Mouse (Mus musculus): ENCODE data around the gene Rad51b. TPM values are rescaled to one million over a fixed set of nuclear protein-coding genes. Genes with fewer than 3 reads are reported as not detected.
A peak's percentile ranks its signal among the peaks of the same experiment; 100 is the strongest.

The Rad51b gene
- polyA plus RNA-seq, 1 experiment from 2014 or later, result 3.3 TPM

DNA sequence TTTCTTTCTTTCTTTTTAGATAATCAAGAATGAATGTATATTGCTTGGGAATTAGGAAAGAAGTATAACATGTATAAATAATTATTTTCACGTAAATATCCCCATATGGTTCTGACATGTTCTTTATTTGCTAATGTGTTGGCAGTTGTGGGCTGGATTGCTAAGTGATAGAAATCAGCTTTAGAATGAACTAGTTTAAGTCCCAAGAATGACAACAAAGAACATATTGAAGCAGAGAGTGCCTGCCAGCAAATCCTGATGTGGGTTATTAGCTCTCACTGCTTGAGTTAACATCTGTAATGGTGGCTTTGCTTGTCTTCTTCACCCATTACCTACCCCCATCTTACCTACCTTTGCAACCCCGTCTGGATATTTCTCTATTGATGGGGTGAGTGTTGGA is 111.6 kb downstream of the Rad51b start:
- Histone ChIP-seq H3K27me3 (no peaks in the 10 kb centered on the region), H3K4me2 (no peak overlapping the region), H3K4me1 (replicated peaks) (peaks cover 7% of the 10 kb centered on the region), H3K36me3 (no peaks in the 10 kb centered on the region), H3K9ac (no peak overlapping the region), H3K27ac (no peak overlapping the region), H3K4me3 (no peak overlapping the region), H3K9me3 (replicated peaks) (no peaks in the 10 kb centered on the region)
- no peak for ATAC-seq (replicated peaks; ENCODE audit: insufficient number of reproducible peaks, insufficient read depth, low FRiP score, low read depth)
- WGBS, result 84% methylated on average over 2 of the region's 2 CpGs

DNA sequence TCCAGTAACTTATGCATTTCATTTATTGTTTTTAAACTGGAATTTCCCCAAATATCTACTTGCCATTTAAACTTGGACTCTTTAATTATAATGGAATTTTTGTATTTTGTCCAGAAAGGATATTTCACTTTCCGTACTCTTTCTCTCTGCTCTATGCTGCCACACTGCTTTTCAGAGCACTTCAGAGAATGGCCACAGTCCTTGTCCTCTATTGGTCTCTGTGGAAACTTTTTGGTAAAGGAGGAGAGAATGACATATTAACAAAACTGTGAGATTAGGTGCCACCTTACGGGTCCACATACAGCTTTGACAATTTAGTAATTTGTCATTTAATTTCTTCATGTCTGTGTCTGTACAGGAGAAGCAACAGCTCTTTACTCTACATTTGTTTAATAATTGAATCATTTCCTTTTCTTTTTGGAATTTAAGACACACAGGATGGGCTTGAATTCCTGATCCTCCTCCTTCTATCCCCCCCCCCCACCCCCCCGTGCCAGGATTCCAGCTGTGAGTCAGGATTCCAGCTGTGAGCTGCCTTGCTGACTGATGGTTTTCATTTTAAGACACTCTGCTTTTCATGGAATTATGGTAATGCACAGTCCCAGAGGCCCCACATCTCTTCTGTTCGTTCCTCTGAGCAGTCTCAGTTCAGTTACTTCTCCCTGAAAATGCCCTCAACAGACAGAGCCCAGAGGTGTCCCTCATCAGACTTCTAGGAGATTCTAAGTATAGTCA is 112.2 kb downstream of the Rad51b start:
- Histone ChIP-seq H3K4me1 (replicated peaks) (peaks cover 7% of the 10 kb centered on the region), H3K4me3 (no peak overlapping the region), H3K4me2 (no peak overlapping the region), H3K27ac (no peak overlapping the region), H3K27me3 (no peaks in the 10 kb centered on the region), H3K36me3 (no peaks in the 10 kb centered on the region), H3K9me3 (replicated peaks) (no peaks in the 10 kb centered on the region), H3K9ac (no peak overlapping the region)
- WGBS, result 54% methylated on average over 4 of the region's 4 CpGs
- no peak for ATAC-seq (replicated peaks; ENCODE audit: insufficient number of reproducible peaks, insufficient read depth, low FRiP score, low read depth)

DNA sequence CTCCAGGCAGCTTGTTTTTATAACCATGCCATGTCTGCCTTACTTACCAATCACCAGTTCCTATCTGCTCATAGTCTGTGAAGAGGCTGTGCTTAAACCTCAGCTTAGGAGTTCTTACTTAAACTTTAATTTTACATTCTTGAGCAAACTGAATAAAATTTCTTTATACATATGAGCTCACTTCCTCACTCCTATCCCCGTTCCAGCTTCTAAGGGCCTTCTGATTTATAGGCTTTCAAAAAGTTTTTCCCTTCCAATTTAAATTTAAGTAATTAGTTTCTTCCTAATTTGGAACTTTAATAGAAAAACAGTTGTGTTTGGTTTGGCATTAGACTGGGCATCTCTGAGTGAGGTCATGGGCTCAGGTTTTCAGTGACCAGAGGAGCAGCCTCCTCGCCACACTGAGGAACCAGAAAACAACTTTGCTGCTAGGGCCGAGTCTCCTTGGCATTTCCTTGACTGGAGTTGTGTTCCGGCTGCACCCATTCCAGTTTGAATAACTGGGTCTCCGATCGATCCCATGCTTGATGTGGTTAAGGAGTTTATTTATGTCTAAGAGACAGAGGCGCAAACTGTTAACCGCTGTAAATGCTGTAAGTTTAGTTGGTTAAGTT is 115.9 kb downstream of the Rad51b start:
- Histone ChIP-seq H3K27me3 (no peaks in the 10 kb centered on the region), H3K4me2 (no peak overlapping the region), H3K4me3 (no peak overlapping the region), H3K9me3 (replicated peaks) (no peaks in the 10 kb centered on the region), H3K4me1 (replicated peaks) (no peaks in the 10 kb centered on the region; the same call in 1 of the 2 replicates), H3K27ac (no peak overlapping the region), H3K9ac (no peak overlapping the region), H3K36me3 (no peaks in the 10 kb centered on the region)
- 69% methylated on average over 8 of the region's 8 CpGs for WGBS
- ATAC-seq (replicated peaks; ENCODE audit: insufficient number of reproducible peaks, insufficient read depth, low FRiP score, low read depth), result no peak

DNA sequence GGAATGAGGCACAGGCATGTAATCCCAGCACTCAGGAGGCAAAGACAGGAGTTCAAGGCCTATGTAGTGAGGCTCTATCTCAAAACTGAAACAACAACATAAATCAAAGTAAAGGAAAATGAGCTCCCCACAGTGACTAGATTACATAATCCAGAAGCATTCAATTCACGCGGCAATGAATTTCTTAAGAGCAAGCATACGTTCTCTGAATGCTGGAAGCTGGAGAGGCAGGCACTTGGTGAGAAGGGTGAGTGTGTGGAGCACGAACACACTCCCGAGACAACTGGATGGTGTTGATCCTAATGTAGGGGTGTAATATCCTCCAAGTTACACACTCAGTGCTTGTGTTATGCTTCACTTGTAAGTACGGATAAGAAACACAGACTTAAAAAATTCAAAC is 120.3 kb downstream of the Rad51b start:
- 71% methylated on average over 6 of the region's 6 CpGs for WGBS
- Histone ChIP-seq H3K4me3 (no peak overlapping the region), H3K36me3 (no peaks in the 10 kb centered on the region), H3K27me3 (no peaks in the 10 kb centered on the region), H3K4me1 (replicated peaks) (peaks cover 6% of the 10 kb centered on the region), H3K9me3 (replicated peaks) (no peaks in the 10 kb centered on the region), H3K27ac (no peak overlapping the region), H3K9ac (no peak overlapping the region), H3K4me2 (no peak overlapping the region)
- no peak for ATAC-seq (replicated peaks; ENCODE audit: insufficient number of reproducible peaks, insufficient read depth, low FRiP score, low read depth)

DNA sequence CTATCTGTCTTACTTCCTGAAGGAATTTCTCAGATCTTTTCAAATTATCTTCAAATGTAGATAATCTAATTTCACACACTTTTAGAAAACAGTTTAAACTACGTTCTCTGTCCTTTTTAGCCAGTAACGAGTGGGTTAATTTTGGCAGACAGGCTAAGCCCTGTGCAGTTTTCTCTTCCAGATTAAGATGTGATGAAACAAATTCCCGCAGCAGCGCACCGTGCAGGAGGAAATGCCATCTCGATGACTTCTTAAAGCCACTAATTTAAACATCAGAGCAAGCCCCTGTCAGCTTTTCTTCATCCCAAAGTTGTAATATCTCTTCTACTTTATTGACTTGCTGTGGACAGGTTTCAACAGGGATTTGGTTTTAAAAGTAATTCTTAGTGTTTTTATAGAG is 123.5 kb downstream of the Rad51b start:
- H3K4me1 ChIP-seq (replicated peaks), result peaks cover 6% of the 10 kb centered on the region

DNA sequence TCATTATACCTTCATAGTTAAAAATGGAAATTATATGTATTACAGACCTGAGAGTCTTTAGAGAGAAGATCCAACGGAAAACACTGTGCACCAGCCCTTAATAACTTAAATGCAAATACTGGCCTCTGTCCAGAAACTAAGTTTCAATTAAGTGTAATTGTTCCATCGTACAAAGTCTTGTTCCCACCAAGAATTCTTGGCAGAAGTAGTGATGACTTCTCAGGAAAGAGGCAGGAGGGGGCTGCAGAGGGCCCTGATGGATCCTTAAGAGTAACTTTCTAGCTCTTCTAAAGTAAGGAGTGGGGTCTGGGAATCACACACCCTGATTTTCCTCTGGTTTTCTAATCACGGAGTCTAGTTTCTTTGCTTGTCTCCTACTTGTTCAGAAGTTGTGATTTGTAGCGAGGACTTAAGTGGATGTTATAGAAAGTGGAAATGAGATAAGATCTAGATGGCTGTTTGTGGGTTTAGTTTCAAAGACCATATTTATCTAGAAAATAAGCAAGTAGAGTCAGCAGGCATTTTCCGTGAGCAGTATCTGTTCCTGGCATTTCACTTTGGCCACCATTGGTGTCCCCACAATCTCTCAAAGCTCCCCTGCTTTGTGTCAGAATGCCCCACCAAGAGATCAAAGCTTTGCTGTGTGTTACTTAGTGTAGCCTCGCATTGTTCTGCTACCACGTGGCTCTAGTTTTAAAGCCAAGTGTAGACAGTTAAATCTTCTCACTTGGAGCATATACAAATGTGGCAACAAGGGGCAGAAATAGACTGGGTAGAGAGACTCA is 132.6 kb downstream of the Rad51b start:
- no peaks in the 10 kb centered on the region for H3K27me3 ChIP-seq
- peaks cover 9% of the 10 kb centered on the region for H3K4me1 ChIP-seq (replicated peaks)
- H3K4me2 ChIP-seq, result no peak overlapping the region
- 34% methylated on average over 7 of the region's 7 CpGs for WGBS
- no peaks in the 10 kb centered on the region for H3K9me3 ChIP-seq (replicated peaks)
- ATAC-seq (replicated peaks; ENCODE audit: insufficient number of reproducible peaks, insufficient read depth, low FRiP score, low read depth), result no peak
- H3K27ac ChIP-seq, result peak overlapping the region; percentile 61
- H3K9ac ChIP-seq, result 0 out of 2 replicates have a peak overlapping the region, but pooled peaks have one; percentile 8
- no peaks in the 10 kb centered on the region for H3K36me3 ChIP-seq
- H3K4me3 ChIP-seq, result no peak overlapping the region

More for the DNA sequence above, 123.5 kb downstream of the Rad51b start:
- Histone ChIP-seq H3K4me2 (no peak overlapping the region), H3K27ac (no peak overlapping the region), H3K9ac (no peak overlapping the region), H3K36me3 (no peaks in the 10 kb centered on the region), H3K27me3 (no peaks in the 10 kb centered on the region), H3K4me3 (no peak overlapping the region), H3K9me3 (replicated peaks) (no peaks in the 10 kb centered on the region)
- 14% methylated on average over 6 of the region's 6 CpGs for WGBS
- ATAC-seq (replicated peaks; ENCODE audit: insufficient number of reproducible peaks, insufficient read depth, low FRiP score, low read depth), result no peak

DNA sequence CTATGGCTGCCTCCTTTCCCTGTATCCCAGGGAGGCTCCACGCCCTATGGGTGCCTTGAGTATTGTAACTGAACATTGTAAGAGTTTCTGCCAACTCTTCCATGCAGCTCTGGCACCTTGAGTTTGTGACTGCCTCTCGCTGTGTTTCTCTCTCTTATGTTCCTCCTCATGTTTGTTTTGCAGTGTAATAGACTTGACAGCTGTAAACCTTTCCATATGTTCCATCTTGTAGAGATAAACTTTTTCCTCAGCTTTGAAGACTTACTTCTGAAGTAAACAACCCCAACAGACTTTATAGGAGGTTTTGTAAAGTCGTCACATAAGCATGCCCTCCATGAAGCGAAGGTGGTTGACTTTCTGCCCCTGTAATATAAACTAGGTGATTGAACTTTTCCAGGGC is 134.1 kb downstream of the Rad51b start:
- no peak for ATAC-seq (replicated peaks; ENCODE audit: insufficient number of reproducible peaks, insufficient read depth, low FRiP score, low read depth)
- Histone ChIP-seq H3K36me3 (no peaks in the 10 kb centered on the region), H3K4me2 (no peak overlapping the region), H3K4me1 (replicated peaks) (peaks cover 9% of the 10 kb centered on the region), H3K9ac (no peak overlapping the region), H3K27me3 (no peaks in the 10 kb centered on the region), H3K27ac (no peak overlapping the region), H3K4me3 (no peak overlapping the region), H3K9me3 (replicated peaks) (no peaks in the 10 kb centered on the region)
- 84% methylated on average over 4 of the region's 4 CpGs for WGBS

DNA sequence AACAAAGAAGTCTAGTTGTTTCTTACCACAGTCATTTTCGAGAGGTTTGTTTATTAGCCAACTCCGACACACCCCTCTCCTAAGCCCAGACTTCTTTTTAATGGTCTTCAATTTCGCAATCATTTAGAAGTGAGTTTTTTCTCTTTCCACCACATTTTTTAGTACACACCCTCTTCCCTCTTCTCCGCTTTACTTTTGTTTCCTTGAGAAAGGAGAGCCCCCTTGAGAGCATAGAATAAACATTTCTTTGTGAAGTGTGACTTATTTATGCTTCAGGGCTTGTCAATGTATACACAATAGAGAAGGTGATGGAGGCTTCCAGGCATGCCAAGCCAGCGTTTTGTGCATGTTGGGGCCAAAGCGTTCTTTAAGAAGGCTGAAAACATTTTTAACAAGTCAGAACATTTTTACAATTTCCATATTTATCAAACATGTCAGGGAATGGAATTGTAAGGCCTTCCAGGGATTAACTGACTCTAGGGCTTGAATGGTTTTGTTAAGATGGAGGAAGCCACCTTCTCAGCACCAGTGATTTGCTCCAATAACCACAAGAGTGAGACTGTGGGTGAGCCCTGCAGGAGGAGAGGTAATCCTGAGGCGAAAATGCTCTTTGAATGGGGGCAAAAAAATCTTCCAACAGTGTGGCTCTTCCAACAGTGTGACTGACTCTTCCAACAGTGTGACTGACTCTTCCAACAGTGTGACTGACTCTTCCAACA is 136.8 kb downstream of the Rad51b start:
- 68% methylated on average over 7 of the region's 7 CpGs for WGBS
- Histone ChIP-seq H3K9me3 (replicated peaks) (no peaks in the 10 kb centered on the region), H3K9ac (no peak overlapping the region), H3K4me3 (no peak overlapping the region), H3K27ac (peak overlapping the region; percentile 7; the same call in 1 of the 2 replicates), H3K4me2 (no peak overlapping the region), H3K4me1 (replicated peaks) (peaks cover 9% of the 10 kb centered on the region), H3K36me3 (no peaks in the 10 kb centered on the region), H3K27me3 (no peaks in the 10 kb centered on the region)
- no peak for ATAC-seq (replicated peaks; ENCODE audit: insufficient number of reproducible peaks, insufficient read depth, low FRiP score, low read depth)

DNA sequence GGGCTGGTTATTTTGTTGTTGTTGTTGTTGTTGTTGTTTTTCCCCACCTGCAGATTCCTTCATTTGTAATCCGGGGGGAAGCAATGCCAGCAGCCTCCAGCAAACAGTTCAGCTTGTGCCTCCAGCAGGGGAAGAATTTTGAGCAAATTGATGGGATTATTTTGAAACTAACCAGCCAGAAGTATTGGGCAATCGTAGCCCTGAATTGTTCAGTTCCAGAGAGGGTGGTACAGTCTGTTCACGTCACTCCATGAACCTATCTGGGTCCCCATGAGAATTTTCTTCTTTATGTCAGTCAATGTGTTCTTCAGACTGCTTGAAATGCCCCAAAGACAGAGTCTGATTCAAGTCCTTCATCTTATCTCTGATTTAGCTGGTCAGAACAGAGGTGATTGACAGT is 138.4 kb downstream of the Rad51b start:
- Histone ChIP-seq H3K36me3 (no peaks in the 10 kb centered on the region), H3K9me3 (replicated peaks) (no peaks in the 10 kb centered on the region), H3K27ac (no peak overlapping the region), H3K4me1 (replicated peaks) (no peaks in the 10 kb centered on the region), H3K4me3 (no peak overlapping the region), H3K27me3 (no peaks in the 10 kb centered on the region), H3K9ac (no peak overlapping the region), H3K4me2 (no peak overlapping the region)
- no peak for ATAC-seq (replicated peaks; ENCODE audit: insufficient number of reproducible peaks, insufficient read depth, low FRiP score, low read depth)
- WGBS, result 77% methylated on average over 3 of the region's 3 CpGs

DNA sequence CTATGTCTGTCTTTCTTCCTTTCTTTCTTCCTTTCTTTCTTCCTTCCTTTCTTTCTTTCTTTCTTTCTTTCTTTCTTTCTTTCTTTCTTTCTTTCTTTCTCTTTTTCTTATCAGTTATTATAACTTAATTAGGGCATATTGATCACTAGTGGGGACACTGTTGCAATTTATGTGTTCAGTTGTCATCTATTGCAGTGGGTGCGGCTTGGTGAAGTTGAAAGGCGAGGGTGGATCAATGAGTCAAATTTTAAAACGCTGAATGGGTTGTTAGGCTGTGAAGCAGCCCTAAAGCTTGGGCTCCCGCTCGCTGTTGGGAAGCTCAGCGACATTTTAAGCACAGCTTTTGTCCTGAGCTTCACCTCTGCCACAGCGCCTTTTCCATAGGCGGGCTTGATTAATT is 139.0 kb downstream of the Rad51b start:
- Histone ChIP-seq H3K4me2 (no peak overlapping the region), H3K9me3 (replicated peaks) (no peaks in the 10 kb centered on the region), H3K27me3 (no peaks in the 10 kb centered on the region), H3K27ac (no peak overlapping the region), H3K4me1 (replicated peaks) (no peaks in the 10 kb centered on the region), H3K4me3 (no peak overlapping the region), H3K9ac (no peak overlapping the region), H3K36me3 (no peaks in the 10 kb centered on the region)
- ATAC-seq (replicated peaks; ENCODE audit: insufficient number of reproducible peaks, insufficient read depth, low FRiP score, low read depth), result no peak
- WGBS, result 91% methylated on average over 8 of the region's 8 CpGs

DNA sequence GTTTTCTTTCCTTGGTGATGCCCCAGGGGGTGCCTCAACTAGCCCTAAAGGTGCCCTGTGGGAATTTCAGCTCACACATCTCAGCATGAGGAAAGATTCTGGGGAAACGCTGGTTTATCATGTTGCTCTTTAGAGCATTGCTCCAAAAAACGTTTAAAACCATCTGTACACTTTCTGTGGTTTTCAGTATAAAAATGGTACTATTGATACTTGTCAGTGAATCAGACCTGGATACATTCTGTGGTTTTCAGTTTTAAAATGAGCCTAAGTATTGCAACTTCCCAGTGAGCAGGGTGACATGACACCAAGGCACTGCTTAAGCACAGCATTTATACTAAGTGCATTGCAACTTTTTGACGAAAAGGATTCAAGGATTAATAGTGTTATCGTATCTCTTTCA is 139.8 kb downstream of the Rad51b start:
- H3K27me3 ChIP-seq, result no peaks in the 10 kb centered on the region
- H3K4me2 ChIP-seq, result no peak overlapping the region
- H3K9ac ChIP-seq, result no peak overlapping the region
- no peak overlapping the region for H3K4me3 ChIP-seq
- H3K36me3 ChIP-seq, result no peaks in the 10 kb centered on the region
- WGBS, result 63% methylated on average over 4 of the region's 4 CpGs
- H3K4me1 ChIP-seq (replicated peaks), result no peaks in the 10 kb centered on the region
- no peak for ATAC-seq (replicated peaks; ENCODE audit: insufficient number of reproducible peaks, insufficient read depth, low FRiP score, low read depth)
- no peaks in the 10 kb centered on the region for H3K9me3 ChIP-seq (replicated peaks)
- no peak overlapping the region for H3K27ac ChIP-seq

Measured in heart, embryonic 15.5 days (tissue).